Mouse (Mus musculus) lung, adult 2 months (tissue): ENCODE results near the gene Pip4k2b.

Experiments
- CTCF ChIP-seq: fragments of 200-500 bp; IDR thresholded peaks from 2 replicates; pipeline ENCODE4 v1.5.1; 2011; ENCODE audit warnings: mild to moderate bottlenecking, low read length, control low read depth; ENCODE audit not compliant: insufficient read depth
- POLR2A ChIP-seq: fragments of 200-500 bp; IDR thresholded peaks from 2 replicates; pipeline ENCODE4 v1.6.1; 2011; ENCODE audit warnings: low read depth, mild to moderate bottlenecking, control low read depth, low read length, borderline replicate concordance; ENCODE audit errors: extremely low read depth

DNA sequence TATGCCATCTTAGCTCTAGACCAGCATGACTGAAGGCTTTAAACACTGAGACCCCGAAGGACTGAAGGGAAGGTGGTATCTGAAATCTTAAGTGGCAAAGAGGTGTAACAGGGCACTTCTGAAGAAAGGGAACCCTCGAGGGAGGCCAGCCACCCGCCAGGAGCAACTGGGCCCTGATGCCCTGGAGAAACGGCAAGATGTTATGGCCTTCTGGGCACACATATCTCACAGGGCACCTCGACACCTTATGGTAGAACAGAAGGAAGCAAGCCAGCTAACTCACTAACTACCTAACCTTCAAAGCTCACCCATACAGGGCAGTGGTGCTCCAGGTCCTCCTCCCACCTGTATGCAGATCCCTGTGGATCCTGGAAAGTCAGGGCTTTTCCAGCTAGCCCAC is 2.3 kb downstream of the Pip4k2b start:
- TF ChIP-seq CTCF (no peak), POLR2A (no peak)
